Mouse (Mus musculus) CH12.LX (cell line): ENCODE data around the gene E2f2. TPM values are rescaled to one million over a fixed set of nuclear protein-coding genes. Genes with fewer than 3 reads are reported as not detected.

ENCODE experiments used
- DNase-seq: peaks from one replicate; pipeline ENCODE4 v3.0.0-alpha.2; 2013; ENCODE audit errors: extremely low read depth
- H3K27ac ChIP-seq: 2 replicates; pipeline ENCODE4 v1.5.1; 2012; ENCODE audit warnings: low read depth, mild to moderate bottlenecking, control low read depth, moderate library complexity; ENCODE audit not compliant: insufficient read depth
- H3K27me3 ChIP-seq: replicated peaks from 2 replicates; pipeline ENCODE3; 2012; ENCODE audit warnings: inconsistent platforms
- H3K36me3 ChIP-seq, 2 experiments: replicated peaks in 1 of 2; 2 replicates each; pipeline versions ENCODE3 to v1.6.1; 2012; ENCODE audit warnings: inconsistent platforms in 1 of 2, low read length in 1 of 2, mild to moderate bottlenecking in 1 of 2, mixed read lengths in 1 of 2, moderate library complexity in 1 of 2; ENCODE audit not compliant: control insufficient read depth in 1 of 2, insufficient read depth in 1 of 2
- H3K4me1 ChIP-seq, 2 experiments: 2 replicates each; pipeline ENCODE4 v1.6.1; 2012; ENCODE audit warnings: inconsistent platforms in 1 of 2, moderate library complexity in 1 of 2; ENCODE audit not compliant: insufficient read depth in 2 of 2, control insufficient read depth in 1 of 2
- H3K4me2 ChIP-seq: 2 replicates; pipeline ENCODE4 v1.6.1; 2012; ENCODE audit warnings: low read depth, mild to moderate bottlenecking, control low read depth; ENCODE audit not compliant: poor library complexity, insufficient read depth, severe bottlenecking
- H3K4me3 ChIP-seq, 3 experiments: fragments of 150-350 bp in 1 of 3; sonication (generic) in 1 of 3; replicated peaks in 1 of 3; 2 replicates each; pipeline versions ENCODE3 to v1.5.1; 2011 to 2012; ENCODE audit warnings: low read depth in 2 of 3, low read length in 2 of 3, mild to moderate bottlenecking in 2 of 3, moderate library complexity in 2 of 3, control low read depth in 1 of 3, improper control_type of control experiment in 1 of 3, inconsistent platforms in 1 of 3, mixed read lengths in 1 of 3; ENCODE audit not compliant: poor library complexity in 1 of 3
- H3K79me2 ChIP-seq: replicated peaks from 2 replicates; pipeline ENCODE4 v1.6.1; 2012; ENCODE audit warnings: mild to moderate bottlenecking, moderate library complexity; ENCODE audit not compliant: control insufficient read depth, poor library complexity, insufficient read depth, severe bottlenecking; ENCODE audit errors: extremely low read depth
- H3K9ac ChIP-seq: 2 replicates; pipeline ENCODE4 v1.6.1; 2012; ENCODE audit warnings: low read depth, mild to moderate bottlenecking, control low read depth, moderate library complexity; ENCODE audit not compliant: insufficient read depth
- H3K9me3 ChIP-seq: replicated peaks from 2 replicates; pipeline ENCODE3; 2012; ENCODE audit warnings: low read length, inconsistent platforms, mixed read lengths
- CHD1 ChIP-seq: IDR thresholded peaks from 2 replicates; pipeline ENCODE4 v1.6.1; 2012; ENCODE audit warnings: low read depth, low read length, improper control_type of control experiment, inconsistent platforms
- E2F4 ChIP-seq: IDR thresholded peaks from 2 replicates; pipeline ENCODE4 v1.6.1; 2011; ENCODE audit warnings: low read depth, low read length, improper control_type of control experiment; ENCODE audit not compliant: insufficient replicate concordance
- ELF1 ChIP-seq: IDR thresholded peaks from 2 replicates; pipeline ENCODE4 v1.6.1; 2014; ENCODE audit warnings: low read depth, mild to moderate bottlenecking, inconsistent platforms, low read length, improper control_type of control experiment
- ETS1 ChIP-seq: conservative IDR thresholded peaks from 2 replicates; pipeline ENCODE4 v1.6.1; 2012; ENCODE audit warnings: low read depth, mild to moderate bottlenecking, inconsistent platforms, low read length, improper control_type of control experiment, moderate library complexity
- JUND ChIP-seq: conservative IDR thresholded peaks from 2 replicates; pipeline ENCODE4 v1.6.1; 2011; ENCODE audit warnings: low read depth, low read length, improper control_type of control experiment
- KAT2A ChIP-seq: IDR thresholded peaks from 2 replicates; pipeline ENCODE4 v1.6.1; 2012; ENCODE audit warnings: low read length, improper control_type of control experiment, inconsistent platforms; ENCODE audit not compliant: insufficient replicate concordance
- MAX ChIP-seq: IDR thresholded peaks from 2 replicates; pipeline ENCODE4 v1.6.1; 2011; ENCODE audit warnings: low read length, improper control_type of control experiment
- MEF2A ChIP-seq: IDR thresholded peaks from 2 replicates; pipeline ENCODE4 v1.6.1; 2014; ENCODE audit warnings: low read depth, mild to moderate bottlenecking, inconsistent platforms, low read length, improper control_type of control experiment, borderline replicate concordance
- MXI1 ChIP-seq: IDR thresholded peaks from 2 replicates; pipeline ENCODE4 v1.6.1; 2011; ENCODE audit warnings: mild to moderate bottlenecking, low read depth, low read length, improper control_type of control experiment
- NELFE ChIP-seq: IDR thresholded peaks from 2 replicates; pipeline ENCODE4 v1.6.1; 2011; ENCODE audit warnings: low read depth, low read length, improper control_type of control experiment
- NRF1 ChIP-seq: IDR thresholded peaks from 2 replicates; pipeline ENCODE4 v1.6.1; 2014; ENCODE audit warnings: low read depth, mild to moderate bottlenecking, inconsistent platforms, low read length, improper control_type of control experiment, moderate library complexity
- UBTF ChIP-seq: IDR thresholded peaks from 2 replicates; pipeline ENCODE4 v1.6.1; 2012; ENCODE audit warnings: low read depth, mild to moderate bottlenecking, inconsistent platforms, low read length, improper control_type of control experiment, moderate library complexity
- ZC3H11A ChIP-seq: IDR thresholded peaks from 2 replicates; pipeline ENCODE4 v1.6.1; 2012; ENCODE audit warnings: low read depth, mild to moderate bottlenecking, inconsistent platforms, low read length, improper control_type of control experiment
- ZKSCAN1 ChIP-seq: IDR thresholded peaks from 2 replicates; pipeline ENCODE4 v1.6.1; 2012; ENCODE audit warnings: low read depth, inconsistent platforms, low read length, improper control_type of control experiment, borderline replicate concordance
- dilution Hi-C: fragments of 300-500 bp; cut with MboI; formaldehyde crosslinking; loops from 2 replicates; pipeline ENCODE4 v1.14.3; 2020; ENCODE audit warnings: low sequenced_read_pairs; ENCODE audit not compliant: extremely low pct_unique_long_range_greater_than_20kb, extremely low pct_ligation_motif_present
- in situ Hi-C: fragments of 300-500 bp; cut with MboI; formaldehyde crosslinking; loops from 3 replicates; pipeline ENCODE4 v1.14.3; 2019; ENCODE audit warnings: low sequenced_read_pairs, low pct_ligation_motif_present, low pct_unique_long_range_greater_than_20kb, mixed read lengths
- polyA plus RNA-seq: library from polyadenylated mRNA; unstranded; fragments of >175 nt; gene quantifications from 2 replicates; pipeline ENCODE4 v1.2.1, GENCODE M21; 2012; ENCODE audit warnings: low read depth; ENCODE audit not compliant: insufficient read length
- total RNA-seq, 2 experiments: library from RNA; depleted of rRNA; stranded (reverse); fragments of 300-350 nt in 1 of 2; fragments of >200 nt in 1 of 2; gene quantifications; 2 replicates each; pipeline ENCODE4 v1.2.3; 2012 to 2014

E2f2 gene
- total and polyA plus RNA-seq, 3 experiments = 3.9 to 7.2 (median 4.4) TPM

DNA sequence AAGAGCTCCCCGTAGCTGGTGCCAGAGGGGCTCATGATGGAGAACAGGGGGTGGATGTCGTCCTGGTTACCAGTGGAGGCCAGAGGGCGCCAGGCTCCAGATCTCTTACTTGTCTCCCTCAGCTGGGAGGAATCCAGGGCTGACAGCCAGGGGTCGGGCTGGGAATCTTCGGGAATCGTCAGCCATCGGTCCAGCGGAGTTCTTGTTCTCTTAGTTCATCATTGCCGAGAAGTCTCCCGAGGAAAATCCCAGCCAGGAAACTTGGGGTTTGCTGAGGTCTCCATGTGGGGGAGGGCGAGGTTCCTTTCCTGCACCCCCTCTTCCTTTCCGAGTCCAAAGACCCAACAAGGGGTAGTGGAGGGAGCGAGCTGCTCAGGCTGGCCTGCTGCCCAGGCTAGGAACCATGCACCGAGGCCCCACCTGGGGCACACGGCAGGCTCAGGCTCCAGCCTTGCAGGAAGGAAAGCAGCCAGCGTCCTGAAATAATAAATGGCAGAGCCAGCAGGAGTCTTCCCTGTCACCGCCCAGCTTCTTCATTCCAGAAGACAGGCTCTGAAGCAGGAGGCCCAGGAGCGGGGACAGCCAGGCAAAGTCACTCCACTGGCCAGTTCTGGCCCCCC is 46.5 kb downstream of the E2f2 start:
- TF ChIP-seq KAT2A (no peak), MXI1 (no peak), ZC3H11A (no peak), CHD1 (no peak), ETS1 (no peak), NRF1 (no peak), ELF1 (no peak), MEF2A (no peak), NELFE (no peak), E2F4 (no peak), ZKSCAN1 (no peak), UBTF (no peak), MAX (no peak)
- TF ChIP-seq, all 38 proteins: peak for 0
- Histone ChIP-seq H3K27me3 (peaks cover 80% of the 10 kb centered on the region), H3K9me3 (no peaks in the 10 kb centered on the region), H3K4me2 (no peak overlapping the region), H3K79me2 (no peaks in the 10 kb centered on the region), H3K4me3 (no peak overlapping the region), H3K9ac (no peak overlapping the region), H3K36me3 (no peaks in the 10 kb centered on the region), H3K4me1 (no peaks in the 10 kb centered on the region), H3K27ac (no peak overlapping the region)
- DNase-seq = no peak
- in situ Hi-C loops = no loop called here
- dilution Hi-C loops = no loop called here

DNA sequence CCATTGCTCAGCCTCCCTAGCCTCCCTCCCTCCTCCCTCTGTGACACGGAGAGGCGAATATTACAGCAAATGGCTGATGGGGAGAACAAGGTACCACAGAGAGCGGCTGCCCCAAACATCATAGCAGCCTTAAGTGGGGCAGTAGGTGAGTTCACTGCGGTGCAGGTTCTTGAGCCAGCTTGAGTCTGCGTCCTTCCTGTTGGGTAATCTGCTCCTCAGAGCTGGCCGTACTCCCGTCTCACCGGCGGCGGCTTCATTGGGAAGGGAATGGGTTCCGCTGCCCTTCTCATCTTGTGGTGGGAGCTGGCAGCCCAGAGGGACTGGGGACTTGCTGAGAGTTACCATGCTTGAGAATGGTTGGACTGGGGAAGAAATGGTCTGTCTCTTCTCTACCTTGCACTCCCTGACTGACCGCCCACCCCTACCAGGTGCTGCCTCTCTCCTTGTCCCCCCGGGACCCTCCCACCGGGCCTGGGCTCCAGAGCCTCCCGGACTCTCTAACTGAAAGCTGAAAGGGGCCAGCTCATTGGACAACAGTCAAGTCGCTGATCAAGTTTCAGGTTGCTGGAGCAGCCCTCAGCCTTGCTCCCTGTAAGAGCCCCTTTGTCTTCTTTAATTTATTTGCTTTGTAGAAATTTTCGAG is 48.1 kb downstream of the E2f2 start:
- no peak for TF ChIP-seq JUND
- in situ Hi-C loops = no loop called here
- H3K36me3 ChIP-seq = no peaks in the 10 kb centered on the region
- no peak overlapping the region for H3K4me2 ChIP-seq
- H3K4me3 ChIP-seq = no peak overlapping the region
- H3K4me1 ChIP-seq = no peaks in the 10 kb centered on the region
- no peaks in the 10 kb centered on the region for H3K9me3 ChIP-seq
- no peaks in the 10 kb centered on the region for H3K79me2 ChIP-seq
- peaks cover 80% of the 10 kb centered on the region for H3K27me3 ChIP-seq
- no peak overlapping the region for H3K9ac ChIP-seq
- no peak overlapping the region for H3K27ac ChIP-seq
- no peak for DNase-seq
- dilution Hi-C loops = no loop called here
